Mouse (Mus musculus) urinary bladder, postnatal 25 days (tissue): ENCODE results near the gene Gm6890.
"Not testable (repeated sequence)": the region's sequence is repeated elsewhere in the genome, so short reads cannot be mapped to it uniquely, and the experiment has no call there.

Experiments
- DNase-seq: peaks from one replicate; pipeline ENCODE4 v3.0.0; 2022; ENCODE audit warnings: low spot score

Gene Gm6890

DNA sequence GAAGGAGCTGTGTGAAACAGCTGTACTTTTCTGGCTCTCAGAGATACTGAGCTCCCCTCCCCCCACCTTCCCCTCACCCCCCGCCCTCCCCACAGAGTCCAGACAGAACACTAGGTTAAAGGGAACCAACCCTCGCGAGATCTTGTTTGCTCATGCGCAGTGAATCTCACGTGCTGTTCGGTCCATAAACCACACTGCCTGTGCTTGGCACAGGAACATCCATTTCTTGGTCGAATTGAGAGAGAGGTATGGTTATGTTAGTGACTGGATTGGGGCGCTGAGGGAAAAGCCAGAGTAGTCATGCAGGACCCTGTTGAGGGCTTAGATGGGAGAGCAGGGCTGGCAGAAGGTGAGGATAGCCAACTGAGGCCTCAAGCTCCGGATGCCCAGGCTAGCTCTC is at the start of gene Gm6890:
Gene Gm6890, plus strand, starts transcription at position 301 of the 400 bp plus-strand sequence.
- not testable (repeated sequence) for DNase-seq

- DNase-seq, result not testable (repeated sequence)
These were observed 14.5 kb upstream of the Gm6890 start for GRCm38 (mm10) chrX:74726195-74726594.

DNA sequence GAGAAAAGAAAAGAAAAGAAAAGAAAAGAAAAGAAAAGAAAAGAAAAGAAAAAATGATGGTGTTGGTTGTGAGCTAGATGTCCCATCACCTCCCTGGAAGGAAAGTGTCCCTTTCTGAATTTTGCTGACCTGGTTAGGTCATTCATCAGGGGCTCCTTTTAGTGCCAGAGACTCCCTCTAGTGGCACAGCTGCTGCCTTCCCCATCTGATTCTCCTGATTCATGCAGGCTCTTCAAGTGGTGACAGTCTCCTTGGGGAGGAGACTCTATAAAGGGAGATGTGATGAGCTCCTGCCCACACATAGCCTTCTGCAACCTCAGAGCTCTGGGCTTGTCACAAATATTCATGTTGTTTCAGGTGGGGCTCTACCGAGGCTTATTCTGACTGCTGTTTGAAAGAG is 30.0 kb downstream of the Gm6890 start:
- not testable (repeated sequence) for DNase-seq
